Mouse (Mus musculus): ENCODE results near the gene Scnm1.

GRCm38 (mm10) chr3:95173256-95173949, 39.6 kb upstream of the Scnm1 start:
- no peak for TF ChIP-seq GATA1 (IDR thresholded peaks at IDR 0.05; ENCODE audit: low read length)
- TF ChIP-seq TAL1 (IDR thresholded peaks at IDR 0.05; ENCODE audit: low read length), result no peak
